Mouse (Mus musculus) heart, postnatal 0 days (tissue): Measurements from ENCODE around the gene Gm37240.

ENCODE experiments used
- CTCF ChIP-seq: IDR thresholded peaks from 2 replicates; pipeline ENCODE4 v1.5.1; 2016; ENCODE audit warnings: antibody characterized with exemption, control low read depth, low read depth
- EP300 ChIP-seq: IDR thresholded peaks from 2 replicates; pipeline ENCODE4 v1.6.1; 2016; ENCODE audit warnings: antibody characterized with exemption, low read depth

DNA sequence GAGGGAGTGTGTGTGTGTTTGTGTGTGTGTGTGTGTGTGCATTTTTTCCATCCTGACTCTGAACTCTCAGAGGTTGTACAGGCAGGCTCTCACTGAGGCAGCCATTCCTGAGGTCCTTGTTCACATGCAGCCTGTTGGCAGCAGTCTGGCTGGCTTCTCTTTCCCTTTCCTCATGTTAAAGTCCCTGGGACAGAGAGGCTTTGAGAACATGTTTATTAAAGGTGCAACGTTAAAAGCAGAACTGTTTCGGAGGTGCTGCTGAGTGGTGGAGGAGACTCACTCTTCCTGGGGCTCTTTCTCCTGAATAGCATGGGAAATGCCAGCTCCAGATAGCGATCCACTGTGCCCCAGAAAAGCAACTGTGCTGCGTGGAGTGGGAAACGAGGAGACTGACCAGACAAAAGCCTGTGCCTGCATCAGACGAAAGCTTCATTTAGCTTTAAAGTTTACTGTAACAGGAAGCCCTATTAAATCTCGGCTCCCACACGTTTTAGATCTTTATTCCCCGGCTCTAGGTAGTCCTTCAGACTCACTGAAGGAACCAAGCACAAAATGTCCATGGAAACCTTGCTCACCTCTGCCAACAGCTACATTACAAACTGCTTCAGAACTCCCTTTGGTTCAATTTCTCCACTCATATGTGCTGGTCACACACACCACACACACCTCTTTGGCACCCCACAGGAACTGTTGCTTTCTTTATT lies 45.0 kb downstream of the Gm37240 start:
- TF ChIP-seq CTCF (no peak), EP300 (no peak)
